Mouse (Mus musculus): ENCODE results near the gene Aadacl4. TPM values are rescaled to one million over a fixed set of nuclear protein-coding genes. Genes with fewer than 3 reads are reported as not detected.
"Not testable (repeated sequence)": the region's sequence is repeated elsewhere in the genome, so short reads cannot be mapped to it uniquely, and the experiment has no call there.

Aadacl4 gene
- total RNA-seq (2021) = not detected
- long read RNA-seq, experiment 1 = 0 reads
- long read RNA-seq, experiment 2 = 0 reads

- DNase-seq = no peak
Measured at GRCm38 (mm10) chr4:144613407-144613806, at the start of gene Aadacl4. Gene Aadacl4, plus strand, starts transcription at chr4:144613707.

- DNase-seq = no peak
Measured at GRCm38 (mm10) chr4:144565034-144565433, 48.5 kb upstream of the Aadacl4 start, which contains the start of gene Gm13124. Gene Gm13124, minus strand, starts transcription at chr4:144565134.

- DNase-seq = no peak
Measured at GRCm38 (mm10) chr4:144567752-144568151, 45.8 kb upstream of the Aadacl4 start.

GRCm38 (mm10) chr4:144586207-144586606 lies 27.3 kb upstream of the Aadacl4 start:
- DNase-seq = not testable (repeated sequence)

- no peak for DNase-seq
Measured at GRCm38 (mm10) chr4:144592790-144593189, 20.7 kb upstream of the Aadacl4 start.

- DNase-seq = no peak
Measured at GRCm38 (mm10) chr4:144614586-144614985, 1.1 kb downstream of the Aadacl4 start.

GRCm38 (mm10) chr4:144638263-144638662 lies 24.8 kb downstream of the Aadacl4 start:
- no peak for DNase-seq

Other genes with a start within 250 kb of the Aadacl4 start
- not detected for gene Pramef20, start 235.8 kb upstream of the Aadacl4 start, total RNA-seq (2021)
- under 1 TPM in 1 of 2 experiments, not detected in 1; 0.12 TPM for gene Pramef12, start 205.2 kb upstream of the Aadacl4 start, total RNA-seq (2021)
- not detected for gene 1700012P22Rik, start 174.9 kb upstream of the Aadacl4 start, total RNA-seq (2021)
- gene Gm9944, start 160.4 kb upstream of the Aadacl4 start, total RNA-seq (2021) = not detected
- gene Aadacl3, start 150.0 kb upstream of the Aadacl4 start, total RNA-seq (2021) = not detected
- gene 9430007A20Rik, start 93.9 kb upstream of the Aadacl4 start, total RNA-seq (2021) = not detected
- not detected for gene Gm13124, start 48.6 kb upstream of the Aadacl4 start, total RNA-seq (2021)
- gene Gm436, start 72.7 kb downstream of the Aadacl4 start, total RNA-seq (2021) = not detected
- not detected for gene Gm13178, start 107.7 kb downstream of the Aadacl4 start, total RNA-seq (2021)
- not detected for gene Gm438, start 172.9 kb downstream of the Aadacl4 start, total RNA-seq (2021)

Data from adrenal gland, postnatal 10 days (tissue).